12 mouse cellular contexts compared by ENCODE assay signal in genomic region chr15:85662673-85663072, GRCm38 (mm10).
"Had no signal": no experiment of that assay in that cellular context is flagged by ENCODE, and none has a peak within 500 bp of the region (broad histone marks: within the 10 kb centered on the region; RNA-seq: fewer than 3 reads in every experiment).

No protein-coding gene starts in this region.

- DNase-seq: kidney, adult 8-10 months; kidney, postnatal 36 days; retina, postnatal 1 day; right cerebral cortex, postnatal 4 days; spleen, adult 18-20 months; thymus, postnatal 36 days had no signal

- H3K4me3 ChIP-seq: limb, embryonic 15.5 days; liver, embryonic 12.5 days; lung, embryonic 15.5 days; midbrain, embryonic 13.5 days; neural tube, embryonic 12.5 days; stomach, embryonic 15.5 days had no signal

- H3K27ac ChIP-seq: limb, embryonic 15.5 days; liver, embryonic 12.5 days; lung, embryonic 15.5 days; midbrain, embryonic 13.5 days; neural tube, embryonic 12.5 days; stomach, embryonic 15.5 days had no signal
